Mouse (Mus musculus) splenic B cell, adult 2 months (primary cell): Measurements from ENCODE around the gene Bglap2.

Experiments
- DNase-seq: peaks from one replicate; pipeline ENCODE4 v3.0.0-alpha.2; 2011; ENCODE audit warnings: low read depth, low spot score
- H3K27me3 ChIP-seq: 2 replicates; pipeline ENCODE4 v1.6.1; 2012; ENCODE audit warnings: mild to moderate bottlenecking, low read length, moderate library complexity, mixed read lengths; ENCODE audit not compliant: control insufficient read depth, poor library complexity, insufficient read depth, severe bottlenecking
- H3K36me3 ChIP-seq: 2 replicates; pipeline ENCODE4 v1.6.1; 2012; ENCODE audit warnings: mild to moderate bottlenecking, low read length, moderate library complexity, mixed read lengths; ENCODE audit not compliant: control insufficient read depth, poor library complexity, insufficient read depth, severe bottlenecking

The Bglap2 gene

GRCm38 (mm10) chr3:88337367-88338020 is 41.0 kb downstream of the Bglap2 start:
- DNase-seq, result peak; percentile 31
- Histone ChIP-seq H3K27me3 (no peaks in the 10 kb centered on the region), H3K36me3 (no peaks in the 10 kb centered on the region; the same call in 1 of the 2 replicates)

GRCm38 (mm10) chr3:88336058-88337013 is 42.2 kb downstream of the Bglap2 start, which contains the start of the genes Tmem79 and Smg5:
Gene Tmem79 (minus strand): TSS chr3:88336148.
Gene Smg5 (plus strand): TSS chr3:88336260.
- peak; percentile 98 for DNase-seq
- Histone ChIP-seq H3K36me3 (no peaks in the 10 kb centered on the region; the same call in 1 of the 2 replicates), H3K27me3 (no peaks in the 10 kb centered on the region)

DNA sequence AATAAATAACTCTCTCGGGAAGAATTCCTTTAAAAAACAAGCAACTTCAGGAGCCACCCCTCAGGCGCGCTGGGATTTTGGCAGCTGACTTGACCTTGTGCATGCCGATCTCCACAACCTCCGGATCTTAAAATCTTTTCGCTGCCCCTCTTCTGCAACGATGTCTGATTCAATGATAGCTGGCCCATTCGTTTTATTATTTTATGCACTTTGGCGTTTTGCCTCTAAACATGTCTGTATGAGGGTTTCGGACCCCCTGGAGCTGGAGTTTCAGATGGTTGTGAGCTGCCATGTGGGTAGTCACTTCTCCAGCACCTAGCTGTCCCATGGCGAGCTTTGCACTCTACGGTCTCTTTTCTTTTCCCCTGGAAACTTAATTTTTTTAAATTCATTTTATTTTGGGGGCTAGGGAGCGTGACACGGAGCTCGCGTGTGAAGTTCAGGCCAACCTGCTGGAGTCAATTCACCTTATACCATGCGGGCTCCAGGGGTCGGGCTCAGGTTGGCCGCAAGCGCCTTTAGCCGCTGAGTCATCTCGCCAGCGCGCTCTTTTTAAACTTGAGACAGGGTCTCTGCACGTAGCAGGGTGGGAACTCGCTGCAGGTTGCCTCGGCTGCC is 43.0 kb downstream of the Bglap2 start:
- Histone ChIP-seq H3K36me3 (no peaks in the 10 kb centered on the region; the same call in 1 of the 2 replicates), H3K27me3 (no peaks in the 10 kb centered on the region)
- no peak for DNase-seq

GRCm38 (mm10) chr3:88334902-88335435 is 43.5 kb downstream of the Bglap2 start:
- DNase-seq, result no peak
- no peaks in the 10 kb centered on the region; the same call in 1 of the 2 replicates for H3K36me3 ChIP-seq
- H3K27me3 ChIP-seq, result no peaks in the 10 kb centered on the region

- Histone ChIP-seq H3K27me3 (no peaks in the 10 kb centered on the region), H3K36me3 (no peaks in the 10 kb centered on the region; the same call in 1 of the 2 replicates)
- DNase-seq, result no peak
These were observed 44.4 kb downstream of the Bglap2 start for GRCm38 (mm10) chr3:88334029-88334658.

- H3K27me3 ChIP-seq, result no peaks in the 10 kb centered on the region
- H3K36me3 ChIP-seq, result peaks cover 2% of the 10 kb centered on the region
- peak; percentile 83 for DNase-seq
These were observed 47.2 kb downstream of the Bglap2 start for GRCm38 (mm10) chr3:88331282-88331681.

- DNase-seq, result no peak
- H3K27me3 ChIP-seq, result no peaks in the 10 kb centered on the region
- peaks cover 2% of the 10 kb centered on the region for H3K36me3 ChIP-seq
These were observed 49.5 kb downstream of the Bglap2 start for GRCm38 (mm10) chr3:88328956-88329355.
